Mouse (Mus musculus) bone marrow, adult 2 months (tissue): ENCODE results near the gene Hsf5. TPM values are rescaled to one million over a fixed set of nuclear protein-coding genes. Genes with fewer than 3 reads are reported as not detected.

Experiments used
- H3K27ac ChIP-seq: fragments of 200-500 bp; 2 replicates; pipeline ENCODE4 v1.5.1; 2012; ENCODE audit warnings: low read depth, mild to moderate bottlenecking, control low read depth, inconsistent platforms, low read length; ENCODE audit not compliant: control insufficient read depth, poor library complexity, insufficient read depth
- H3K4me1 ChIP-seq: fragments of 200-500 bp; 2 replicates; pipeline ENCODE4 v1.6.1; 2011; ENCODE audit warnings: low read length; ENCODE audit not compliant: control insufficient read depth, insufficient read depth
- H3K4me3 ChIP-seq: fragments of 200-500 bp; replicated peaks from 2 replicates; pipeline ENCODE3; 2011; ENCODE audit warnings: mild to moderate bottlenecking, low read depth, low read length, control low read depth; ENCODE audit not compliant: control insufficient read depth
- CTCF ChIP-seq: fragments of 200-500 bp; IDR thresholded peaks from 2 replicates; pipeline ENCODE4 v1.5.1; 2011; ENCODE audit warnings: low read length, control low read depth; ENCODE audit not compliant: control insufficient read depth, insufficient read depth
- POLR2A ChIP-seq: fragments of 200-500 bp; IDR thresholded peaks from 2 replicates; pipeline ENCODE4 v1.6.1; 2011; ENCODE audit warnings: low read depth, mild to moderate bottlenecking, control low read depth, low read length, borderline replicate concordance; ENCODE audit not compliant: control insufficient read depth
- WGBS: fragments of 180-500 bp; shearing (Covaris S2); methylation state at CpG from one replicate; pipeline ENCODE4 v1.1.7; 2018; 5-methylcytosine and 5-hydroxymethylcytosine counted together
- polyA plus RNA-seq: library from polyadenylated mRNA; stranded (reverse); fragments of >200 nt; gene quantifications from 2 replicates; pipeline ENCODE4 v1.2.4, GENCODE M21; 2011; ENCODE audit warnings: low replicate concordance; ENCODE audit not compliant: missing spikeins, insufficient read depth, insufficient read length

The Hsf5 gene
- polyA plus RNA-seq, 1 experiment: not detected

GRCm38 (mm10) chr11:87667107-87668090 lies 50.4 kb downstream of the Hsf5 start:
- no peak for TF ChIP-seq CTCF
- TF ChIP-seq POLR2A: no peak
- H3K4me3 ChIP-seq: no peak overlapping the region
- 34% methylated on average over 4 of the region's 4 CpGs for WGBS

GRCm38 (mm10) chr11:87673282-87673681 lies 56.3 kb downstream of the Hsf5 start:
- 95% methylated on average over 1 of the region's 1 CpGs for WGBS
- Histone ChIP-seq H3K4me1 (no peaks in the 10 kb centered on the region; the same call in 1 of the 2 replicates), H3K4me3 (no peak overlapping the region), H3K27ac (no peak overlapping the region)
- no peak for TF ChIP-seq CTCF

More at GRCm38 (mm10) chr11:87667107-87668090, 50.4 kb downstream of the Hsf5 start:
- Histone ChIP-seq H3K4me1 (no peaks in the 10 kb centered on the region), H3K27ac (no peak overlapping the region)

- H3K27ac ChIP-seq: no peak overlapping the region
- TF ChIP-seq CTCF (no peak), POLR2A (no peak)
- no peaks in the 10 kb centered on the region; the same call in 1 of the 2 replicates for H3K4me1 ChIP-seq
- 89% methylated on average over 6 of the region's 6 CpGs for WGBS
- H3K4me3 ChIP-seq: no peak overlapping the region
Measured at GRCm38 (mm10) chr11:87675606-87676005, 58.6 kb downstream of the Hsf5 start.

GRCm38 (mm10) chr11:87677756-87678155 lies 60.8 kb downstream of the Hsf5 start:
- WGBS: 79% methylated on average over 5 of the region's 5 CpGs
- H3K4me3 ChIP-seq: no peak overlapping the region
- no peak overlapping the region for H3K27ac ChIP-seq
- no peak for TF ChIP-seq CTCF
- peaks cover under 1% of the 10 kb centered on the region; the same call in 1 of the 2 replicates for H3K4me1 ChIP-seq

- TF ChIP-seq CTCF (no peak), POLR2A (no peak)
- 66% methylated on average over 4 of the region's 4 CpGs for WGBS
- Histone ChIP-seq H3K4me1 (peaks cover 1% of the 10 kb centered on the region; the same call in 1 of the 2 replicates), H3K4me3 (no peak overlapping the region), H3K27ac (no peak overlapping the region)
Measured at GRCm38 (mm10) chr11:87678545-87678944, 61.6 kb downstream of the Hsf5 start.

- Histone ChIP-seq H3K27ac (no peak overlapping the region), H3K4me1 (peaks cover 1% of the 10 kb centered on the region; the same call in 1 of the 2 replicates), H3K4me3 (no peak overlapping the region)
- WGBS: 61% methylated on average over 7 of the region's 7 CpGs
- no peak for TF ChIP-seq POLR2A
- TF ChIP-seq CTCF: no peak
Measured at GRCm38 (mm10) chr11:87678976-87679375, 62.0 kb downstream of the Hsf5 start.

- TF ChIP-seq CTCF: no peak
- TF ChIP-seq POLR2A: no peak
- peaks cover 1% of the 10 kb centered on the region; the same call in 1 of the 2 replicates for H3K4me1 ChIP-seq
- WGBS: 85% methylated on average over 9 of the region's 9 CpGs
- H3K4me3 ChIP-seq: no peak overlapping the region
- no peak overlapping the region for H3K27ac ChIP-seq
Measured at GRCm38 (mm10) chr11:87680786-87681185, 63.8 kb downstream of the Hsf5 start.

GRCm38 (mm10) chr11:87682096-87682495 lies 65.1 kb downstream of the Hsf5 start:
- TF ChIP-seq POLR2A (no peak), CTCF (no peak)
- Histone ChIP-seq H3K4me3 (no peak overlapping the region), H3K27ac (no peak overlapping the region), H3K4me1 (peaks cover 3% of the 10 kb centered on the region; the same call in 1 of the 2 replicates)
- WGBS: 86% methylated on average over 12 of the region's 12 CpGs
